Mouse (Mus musculus) kidney, embryonic 14.5 days (tissue): ENCODE data around the gene Aqr. TPM values are rescaled to one million over a fixed set of nuclear protein-coding genes. Genes with fewer than 3 reads are reported as not detected.

Experiments
- ATAC-seq: fragments of 200-750 bp; cut with Nextera tagmentation; 2 replicates; pipeline ENCODE4 v1.8.0; 2017; ENCODE audit warnings: moderate number of reproducible peaks, mild to moderate bottlenecking, moderate TSS enrichment, moderate library complexity; ENCODE audit not compliant: low FRiP score, low TSS enrichment
- H3K27ac ChIP-seq: fragments of 300-500 bp; sonication (generic); 2 replicates; pipeline ENCODE4 v1.5.1; 2014; ENCODE audit warnings: low read depth, mild to moderate bottlenecking, low read length, moderate library complexity, mixed read lengths
- H3K27me3 ChIP-seq: fragments of 300-500 bp; sonication (generic); 2 replicates; pipeline ENCODE4 v1.6.1; 2014; ENCODE audit warnings: mild to moderate bottlenecking, low read length; ENCODE audit not compliant: control insufficient read depth, insufficient read depth
- H3K36me3 ChIP-seq: fragments of 300-500 bp; sonication (generic); 2 replicates; pipeline ENCODE4 v1.6.1; 2014; ENCODE audit warnings: low read length, mixed read lengths; ENCODE audit not compliant: control insufficient read depth, insufficient read depth
- H3K4me1 ChIP-seq: fragments of 300-500 bp; sonication (generic); 2 replicates; pipeline ENCODE4 v1.6.1; 2014; ENCODE audit warnings: low read length, mixed read lengths; ENCODE audit not compliant: control insufficient read depth, insufficient read depth
- H3K4me2 ChIP-seq: fragments of 300-500 bp; sonication (generic); replicated peaks from 2 replicates; pipeline ENCODE4 v1.6.1; 2014; ENCODE audit warnings: low read depth, mild to moderate bottlenecking, low read length
- H3K4me3 ChIP-seq: fragments of 300-500 bp; sonication (generic); 2 replicates; pipeline ENCODE4 v1.5.1; 2014; ENCODE audit warnings: mild to moderate bottlenecking, low read length
- H3K9ac ChIP-seq: fragments of 300-500 bp; sonication (generic); 2 replicates; pipeline ENCODE4 v1.6.1; 2014; ENCODE audit warnings: low read depth, mild to moderate bottlenecking, low read length, moderate library complexity
- H3K9me3 ChIP-seq: fragments of 300-500 bp; sonication (generic); 2 replicates; pipeline ENCODE4 v1.6.1; 2016; ENCODE audit warnings: low read length; ENCODE audit not compliant: control insufficient read depth
- WGBS: fragments of 180-500 bp; shearing (Covaris S2); extraction: QIAGEN DNeasy Blood & Tissue Kit; methylation state at CpG from one replicate; pipeline ENCODE4 v1.1.7; 2014; 5-methylcytosine and 5-hydroxymethylcytosine counted together
- polyA plus RNA-seq: library from polyadenylated mRNA; unstranded; fragments of >200 nt; fragmentation: Nextera tagmentation; extraction: Ambion mirVana; gene quantifications from 2 replicates; pipeline ENCODE4 v1.2.1, GENCODE M21; 2014

Aqr gene
- polyA plus RNA-seq, 1 experiment from 2014 or later = 59.5 TPM

DNA sequence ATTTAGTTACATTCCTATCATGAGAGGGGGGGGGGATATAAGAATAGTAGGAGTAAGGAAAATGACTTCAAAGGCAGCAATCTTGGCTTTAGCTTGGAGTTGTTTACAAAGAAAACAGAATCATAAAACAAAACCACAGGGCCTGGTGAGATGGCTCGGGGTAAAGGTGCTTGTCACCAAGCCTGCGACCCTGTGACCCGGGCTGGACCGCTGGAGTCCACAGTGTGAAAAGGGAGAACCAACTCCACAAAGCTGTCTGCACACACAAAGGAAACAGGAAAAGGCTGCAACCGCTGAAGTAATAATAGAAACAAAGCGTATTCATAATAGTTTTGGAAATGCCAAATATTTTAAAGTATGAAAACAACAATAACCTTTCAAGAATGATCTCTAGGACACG is 67.4 kb downstream of the Aqr start:
- no peak for ATAC-seq
- Histone ChIP-seq H3K4me3 (no peak overlapping the region), H3K9ac (no peak overlapping the region), H3K4me1 (no peaks in the 10 kb centered on the region), H3K27me3 (no peaks in the 10 kb centered on the region), H3K9me3 (no peaks in the 10 kb centered on the region), H3K27ac (no peak overlapping the region), H3K4me2 (no peak overlapping the region), H3K36me3 (peaks cover 53% of the 10 kb centered on the region)
- WGBS = 38% methylated on average over 7 of the region's 7 CpGs

DNA sequence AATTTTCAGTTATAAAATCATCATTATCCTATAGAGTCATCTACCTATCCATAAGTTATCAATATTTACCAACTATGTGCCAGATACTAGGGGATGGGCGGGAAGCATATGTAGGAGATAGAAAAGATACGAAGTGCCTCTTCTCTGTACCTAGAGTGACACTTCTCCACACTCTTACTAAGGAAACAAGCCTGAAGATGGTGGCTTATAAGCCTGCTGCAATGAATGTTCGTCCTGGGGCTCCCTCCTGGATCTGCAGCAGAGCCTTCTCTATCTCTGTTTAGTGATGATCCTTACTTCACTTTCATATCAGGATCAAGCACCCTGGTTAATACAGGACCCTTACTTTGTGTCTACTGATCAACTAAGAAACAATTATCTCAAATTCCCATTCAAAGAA is 69.2 kb downstream of the Aqr start:
- no peak overlapping the region for H3K4me2 ChIP-seq
- H3K4me3 ChIP-seq = no peak overlapping the region
- H3K36me3 ChIP-seq = peaks cover 57% of the 10 kb centered on the region
- H3K27ac ChIP-seq = no peak overlapping the region
- no peak overlapping the region for H3K9ac ChIP-seq
- ATAC-seq = no peak
- H3K27me3 ChIP-seq = no peaks in the 10 kb centered on the region
- no peaks in the 10 kb centered on the region for H3K9me3 ChIP-seq
- WGBS = 82% methylated on average over 3 of the region's 3 CpGs
- no peaks in the 10 kb centered on the region for H3K4me1 ChIP-seq

DNA sequence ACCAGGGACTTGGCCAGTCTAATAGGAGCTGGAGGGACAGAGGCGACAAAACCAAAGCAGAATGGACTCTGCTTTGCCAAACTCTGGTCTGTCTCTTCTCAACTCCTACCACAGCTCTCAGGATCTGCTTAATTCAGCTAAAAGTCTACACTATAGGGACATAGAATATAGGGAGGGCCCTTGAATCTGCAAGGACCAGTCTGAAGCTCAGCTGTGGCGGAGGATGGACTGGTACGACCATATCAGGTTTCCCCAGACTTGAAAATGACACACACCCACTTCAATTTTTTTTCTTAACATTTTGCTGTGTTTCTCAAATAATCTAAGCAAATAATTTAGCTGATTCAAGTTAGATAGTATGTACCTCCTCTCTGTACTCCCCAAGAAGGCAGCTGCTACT is 69.6 kb downstream of the Aqr start:
- no peak for ATAC-seq
- no peak overlapping the region for H3K4me3 ChIP-seq
- no peaks in the 10 kb centered on the region for H3K9me3 ChIP-seq
- peaks cover 60% of the 10 kb centered on the region for H3K36me3 ChIP-seq
- H3K4me1 ChIP-seq = no peaks in the 10 kb centered on the region
- no peaks in the 10 kb centered on the region for H3K27me3 ChIP-seq
- H3K4me2 ChIP-seq = no peak overlapping the region
- H3K27ac ChIP-seq = no peak overlapping the region
- no peak overlapping the region for H3K9ac ChIP-seq
- WGBS = 89% methylated on average over 3 of the region's 3 CpGs

DNA sequence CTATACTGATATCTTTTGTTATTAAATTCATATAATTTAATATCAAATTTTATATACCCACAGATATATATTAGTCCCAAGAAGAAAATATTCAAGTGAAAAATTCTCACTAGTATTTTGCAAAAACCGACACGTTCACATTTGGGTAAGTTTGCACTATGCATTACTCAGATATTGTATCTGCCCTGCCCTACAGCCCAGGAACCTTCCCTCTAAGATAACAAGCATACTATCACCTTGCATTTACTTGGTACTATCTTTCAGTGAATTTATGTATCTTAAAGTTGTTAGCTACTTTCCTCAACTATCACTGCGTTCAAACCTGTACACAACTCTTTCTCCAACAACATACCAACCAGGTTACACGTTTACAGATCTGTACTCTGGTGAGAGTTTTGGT is 71.3 kb downstream of the Aqr start:
- Histone ChIP-seq H3K27me3 (no peaks in the 10 kb centered on the region), H3K27ac (no peak overlapping the region), H3K9ac (no peak overlapping the region), H3K36me3 (peaks cover 55% of the 10 kb centered on the region), H3K9me3 (no peaks in the 10 kb centered on the region), H3K4me1 (no peaks in the 10 kb centered on the region), H3K4me2 (no peak overlapping the region), H3K4me3 (no peak overlapping the region)
- no peak for ATAC-seq
- WGBS = 95% methylated on average over 4 of the region's 4 CpGs

DNA sequence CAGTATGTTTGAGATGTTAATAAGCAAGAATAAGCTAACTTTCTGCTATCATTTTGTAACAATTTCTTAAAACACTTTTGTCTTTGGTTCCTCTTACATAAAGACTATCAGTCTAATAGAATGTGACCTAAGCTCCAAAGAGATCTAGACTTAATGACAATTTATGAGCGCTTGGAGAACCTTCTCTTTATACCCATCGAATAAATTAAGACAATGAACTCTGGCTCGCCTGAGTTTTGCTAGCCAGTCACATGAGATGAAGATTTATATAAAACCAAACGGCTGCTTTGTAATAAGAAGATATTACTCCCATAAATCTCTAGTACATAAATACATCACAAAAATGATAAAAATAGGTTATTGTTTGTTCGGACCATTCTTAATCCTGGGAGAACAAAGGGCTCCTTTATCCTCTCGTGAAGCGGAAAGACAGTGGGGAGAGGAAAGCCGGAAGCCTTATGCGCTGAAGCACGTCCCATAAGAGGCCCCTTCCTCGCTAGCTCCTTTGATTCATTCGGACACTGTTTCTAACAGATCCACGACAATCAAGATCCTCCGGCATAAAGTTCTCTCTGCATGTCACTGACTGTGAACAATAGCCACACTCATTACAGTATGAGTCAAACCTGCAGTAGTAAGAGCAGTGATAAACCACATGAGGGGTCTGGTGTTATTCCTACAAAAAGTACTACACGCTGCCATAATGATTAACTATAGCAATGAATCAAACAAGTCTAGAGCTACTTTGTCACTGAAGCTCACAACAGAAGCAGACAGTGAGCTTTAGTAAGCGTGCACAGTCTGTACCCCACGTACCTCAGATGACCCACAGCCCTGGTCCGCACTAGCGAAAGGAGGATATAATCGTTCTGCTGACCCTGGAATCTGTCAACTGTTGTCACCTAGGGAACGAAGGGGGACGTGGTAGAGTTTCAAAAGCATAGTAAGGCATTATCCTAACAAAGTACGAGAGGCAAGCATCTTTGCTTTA is 79.2 kb downstream of the Aqr start:
- no peak overlapping the region for H3K27ac ChIP-seq
- no peak overlapping the region for H3K4me3 ChIP-seq
- peaks cover 73% of the 10 kb centered on the region for H3K36me3 ChIP-seq
- no peaks in the 10 kb centered on the region for H3K27me3 ChIP-seq
- H3K4me2 ChIP-seq = no peak overlapping the region
- WGBS = 38% methylated on average over 23 of the region's 23 CpGs
- no peaks in the 10 kb centered on the region for H3K4me1 ChIP-seq
- H3K9ac ChIP-seq = no peak overlapping the region
- ATAC-seq = peak; percentile 60; the same call in 1 of the 2 replicates
- H3K9me3 ChIP-seq = no peaks in the 10 kb centered on the region

DNA sequence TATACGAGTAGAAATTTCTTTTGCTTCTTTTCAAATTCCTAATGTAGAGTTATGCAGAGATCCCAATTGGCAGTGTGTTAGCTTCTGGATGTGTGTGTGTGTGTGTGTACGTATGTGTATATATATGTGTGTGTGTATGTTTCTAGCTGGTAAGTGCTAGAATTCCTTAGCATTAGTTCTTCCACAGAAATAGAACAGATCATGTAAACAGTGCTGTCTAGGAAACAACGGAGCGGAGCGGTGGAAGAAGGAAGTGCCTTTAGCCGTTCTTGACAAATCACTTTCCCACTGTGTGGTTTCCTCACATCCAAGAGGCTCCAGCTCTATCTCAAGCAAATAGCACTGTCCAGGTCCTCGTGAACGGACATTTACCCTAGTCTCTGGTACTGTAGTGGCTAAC is 80.4 kb downstream of the Aqr start:
- H3K9ac ChIP-seq = no peak overlapping the region
- no peak overlapping the region for H3K4me2 ChIP-seq
- H3K4me1 ChIP-seq = no peaks in the 10 kb centered on the region
- ATAC-seq = no peak
- WGBS = 93% methylated on average over 8 of the region's 8 CpGs
- peaks cover 75% of the 10 kb centered on the region for H3K36me3 ChIP-seq
- no peak overlapping the region for H3K4me3 ChIP-seq
- no peaks in the 10 kb centered on the region for H3K9me3 ChIP-seq
- H3K27me3 ChIP-seq = no peaks in the 10 kb centered on the region
- no peak overlapping the region for H3K27ac ChIP-seq

DNA sequence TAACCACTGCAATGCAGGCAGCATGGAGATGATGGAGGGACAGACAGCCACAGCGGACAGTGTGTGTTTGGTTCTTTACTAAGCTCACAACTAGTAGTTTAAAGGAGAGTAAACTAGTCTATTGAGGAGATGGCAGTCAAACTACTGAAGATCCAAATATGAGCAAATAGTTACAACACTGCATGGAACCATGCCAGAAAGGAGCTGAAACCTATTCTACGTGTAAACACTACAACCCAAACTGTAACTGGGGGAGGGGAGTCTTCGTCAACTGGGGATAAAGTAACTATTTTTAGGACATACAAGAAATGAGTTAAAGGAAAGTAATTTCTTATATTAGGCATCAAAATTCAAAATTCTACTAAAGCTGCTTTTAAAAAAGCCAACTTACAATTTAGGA is 84.4 kb downstream of the Aqr start:
- Histone ChIP-seq H3K4me2 (no peak overlapping the region), H3K4me1 (no peaks in the 10 kb centered on the region), H3K9me3 (no peaks in the 10 kb centered on the region), H3K27me3 (no peaks in the 10 kb centered on the region), H3K27ac (no peak overlapping the region), H3K36me3 (peaks cover 70% of the 10 kb centered on the region), H3K4me3 (no peak overlapping the region), H3K9ac (no peak overlapping the region)
- ATAC-seq = no peak
- 89% methylated on average over 3 of the region's 3 CpGs for WGBS

DNA sequence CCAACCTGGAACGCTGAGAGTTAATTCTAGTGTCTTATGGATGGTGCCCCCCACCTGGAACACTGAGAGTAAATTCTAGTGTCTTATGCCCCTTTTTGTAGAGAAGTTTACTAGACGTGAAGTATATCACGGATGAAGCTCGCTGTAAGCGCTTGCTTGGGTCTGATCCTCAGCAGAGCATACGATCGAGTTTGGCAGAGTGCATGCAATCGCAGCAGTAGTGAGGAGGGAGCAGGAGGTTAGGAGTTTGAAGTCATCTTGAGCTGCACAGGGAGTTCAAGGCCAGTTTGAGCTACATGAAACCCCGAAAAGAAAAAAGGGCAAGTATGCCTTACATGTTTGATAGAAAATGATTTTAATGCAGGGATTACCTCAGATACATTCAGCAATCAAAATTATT is 86.0 kb downstream of the Aqr start:
- Histone ChIP-seq H3K4me1 (no peaks in the 10 kb centered on the region), H3K27me3 (no peaks in the 10 kb centered on the region), H3K9ac (no peak overlapping the region), H3K27ac (no peak overlapping the region), H3K4me2 (no peak overlapping the region), H3K4me3 (no peak overlapping the region), H3K36me3 (peaks cover 59% of the 10 kb centered on the region), H3K9me3 (no peaks in the 10 kb centered on the region)
- no peak for ATAC-seq
- whole genome bisulfite sequencing = 94% methylated on average over 9 of the region's 9 CpGs

DNA sequence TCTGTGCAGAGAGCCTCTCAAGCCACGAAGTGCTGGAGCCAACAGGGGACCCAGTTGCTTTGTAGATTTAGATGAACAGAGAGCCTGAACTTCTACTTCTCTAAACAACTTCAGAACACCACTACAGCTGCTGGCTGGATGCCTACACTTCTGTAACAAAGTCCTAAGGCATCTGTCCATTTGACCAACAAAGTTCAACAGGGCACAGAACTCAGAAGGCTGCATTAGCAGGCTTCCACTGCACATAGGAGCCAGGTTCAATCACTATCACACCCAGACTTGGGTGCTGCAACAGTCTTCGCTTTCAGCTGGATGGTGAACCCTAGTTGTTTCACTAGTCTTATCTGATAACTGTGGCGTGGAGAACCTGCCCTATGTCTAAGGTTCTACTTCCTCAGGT is 87.0 kb downstream of the Aqr start:
- no peak overlapping the region for H3K4me2 ChIP-seq
- H3K4me1 ChIP-seq = no peaks in the 10 kb centered on the region
- H3K9me3 ChIP-seq = no peaks in the 10 kb centered on the region
- no peak overlapping the region for H3K27ac ChIP-seq
- H3K4me3 ChIP-seq = no peak overlapping the region
- ATAC-seq = no peak
- H3K9ac ChIP-seq = no peak overlapping the region
- WGBS = 86% methylated on average over 3 of the region's 3 CpGs
- no peaks in the 10 kb centered on the region for H3K27me3 ChIP-seq
- peaks cover 49% of the 10 kb centered on the region for H3K36me3 ChIP-seq
